Mouse (Mus musculus) kidney, adult 2 months (tissue): ENCODE measurements around the gene P2rx1.

Experiments used
- CTCF ChIP-seq: fragments of 200-500 bp; conservative IDR thresholded peaks from 2 replicates; pipeline ENCODE4 v1.5.1; 2011; ENCODE audit warnings: low read depth, mild to moderate bottlenecking, control low read depth, low read length, moderate library complexity, mixed read lengths; ENCODE audit not compliant: insufficient read depth, insufficient read length
- POLR2A ChIP-seq: fragments of 200-500 bp; IDR thresholded peaks from one replicate; pipeline ENCODE4 v1.6.1; 2011; ENCODE audit warnings: low read depth, low read length, control low read depth

DNA sequence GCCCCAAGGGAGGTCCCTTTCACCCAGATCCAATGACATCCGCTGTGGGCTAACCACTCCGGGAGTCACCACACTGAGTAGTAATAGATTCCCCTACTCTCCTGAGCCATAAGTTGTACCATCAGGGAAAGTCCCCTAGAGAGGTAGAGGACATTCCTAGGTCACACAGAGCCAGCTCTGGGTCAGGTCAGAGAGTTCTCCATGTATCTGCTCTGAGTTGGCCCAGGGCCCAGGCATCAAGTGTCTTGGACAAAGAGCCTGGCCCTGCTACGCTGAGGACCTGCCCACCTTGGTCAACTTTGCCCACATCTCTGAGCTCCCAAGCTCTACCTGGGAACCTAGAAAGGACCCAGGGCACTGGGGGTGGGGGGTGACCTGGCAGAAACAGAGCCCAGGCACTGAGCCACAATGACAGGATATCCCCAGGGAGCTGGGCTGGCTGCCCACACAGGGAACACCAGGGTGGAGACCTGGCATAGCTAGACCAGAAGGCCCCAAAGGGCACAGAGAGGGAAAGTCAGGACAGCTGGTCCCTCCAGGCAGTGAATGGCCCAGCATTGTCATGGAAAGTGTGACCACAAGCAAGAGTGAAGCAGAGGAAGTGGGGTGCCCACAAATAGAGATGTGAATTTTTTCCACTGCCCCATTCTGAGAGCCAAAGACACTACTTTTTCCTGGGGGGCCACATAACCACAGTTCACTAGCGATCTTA is 45.3 kb upstream of the P2rx1 start:
- no peak for TF ChIP-seq POLR2A
- no peak for TF ChIP-seq CTCF
